Mouse (Mus musculus) testis, adult 2 months (tissue): ENCODE results near the gene Tmem59.

Experiments used
- CTCF ChIP-seq: fragments of 200-500 bp; IDR thresholded peaks from 2 replicates; pipeline ENCODE4 v1.5.1; 2012; ENCODE audit warnings: low read depth, mild to moderate bottlenecking, inconsistent platforms, low read length, moderate library complexity; ENCODE audit not compliant: control insufficient read depth, insufficient read depth, insufficient replicate concordance
- POLR2A ChIP-seq: fragments of 200-500 bp; IDR thresholded peaks from 2 replicates; pipeline ENCODE4 v1.6.1; 2012; ENCODE audit warnings: low read depth, mild to moderate bottlenecking, inconsistent platforms, low read length, moderate library complexity; ENCODE audit not compliant: control insufficient read depth

- TF ChIP-seq CTCF (no peak), POLR2A (no peak)
Observed at GRCm38 (mm10) chr4:107180746-107181145, 2.5 kb downstream of the Tmem59 start.
